Mouse (Mus musculus): ENCODE data around the gene 1700024P04Rik. TPM values are rescaled to one million over a fixed set of nuclear protein-coding genes. Genes with fewer than 3 reads are reported as not detected.
"Not testable (repeated sequence)": the region's sequence is repeated elsewhere in the genome, so short reads cannot be mapped to it uniquely, and the experiment has no call there.

The 1700024P04Rik gene
- polyA plus RNA-seq, 1 experiment from 2014 or later, result not detected

DNA sequence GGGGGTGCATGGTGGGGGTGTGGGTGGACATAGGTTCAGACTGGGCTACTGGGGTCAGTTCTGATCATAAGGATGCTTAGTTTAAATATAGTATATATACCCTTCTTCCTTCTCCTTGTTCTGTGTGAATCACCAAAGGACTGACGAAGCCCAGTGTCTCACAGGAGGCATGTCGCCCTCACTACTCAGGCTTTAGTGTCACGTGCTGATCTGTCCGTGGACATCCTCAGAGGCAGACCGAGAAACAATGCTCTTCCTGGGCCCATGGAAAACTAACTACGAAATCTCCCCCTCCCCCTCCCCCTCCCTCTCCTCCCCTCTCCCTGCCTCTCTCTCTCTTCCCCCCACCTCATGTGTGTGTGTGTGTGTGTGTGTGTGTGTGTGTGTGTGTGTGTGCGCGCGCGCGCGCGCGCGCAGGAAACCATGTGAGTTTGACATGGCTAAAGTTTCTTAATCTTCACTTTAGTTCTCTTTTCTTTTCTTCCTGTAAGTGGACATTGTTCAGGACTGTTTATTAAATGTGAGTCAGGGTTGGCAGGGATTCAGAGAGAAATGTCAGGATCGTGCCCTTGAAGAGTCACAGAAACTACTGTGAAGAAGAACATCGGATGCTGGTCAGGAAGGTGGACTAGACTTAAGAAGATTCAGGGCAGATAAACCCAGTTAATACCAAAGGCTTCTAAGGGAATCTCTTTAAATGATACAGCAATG, 22.2 kb upstream of the 1700024P04Rik start:
- no peak overlapping the region for H3K4me3 ChIP-seq (replicated peaks)
- no peak overlapping the region for H3K27ac ChIP-seq
- no peak for ATAC-seq (ENCODE audit: insufficient read depth, low FRiP score, low read depth)
- H3K4me2 ChIP-seq, result no peak overlapping the region
- H3K9ac ChIP-seq, result no peak overlapping the region
- no peaks in the 10 kb centered on the region for H3K27me3 ChIP-seq (replicated peaks)
- WGBS, result 75% methylated on average over 17 of the region's 17 CpGs
- no peaks in the 10 kb centered on the region for H3K4me1 ChIP-seq
- H3K36me3 ChIP-seq, result no peaks in the 10 kb centered on the region
- H3K9me3 ChIP-seq, result no peaks in the 10 kb centered on the region

DNA sequence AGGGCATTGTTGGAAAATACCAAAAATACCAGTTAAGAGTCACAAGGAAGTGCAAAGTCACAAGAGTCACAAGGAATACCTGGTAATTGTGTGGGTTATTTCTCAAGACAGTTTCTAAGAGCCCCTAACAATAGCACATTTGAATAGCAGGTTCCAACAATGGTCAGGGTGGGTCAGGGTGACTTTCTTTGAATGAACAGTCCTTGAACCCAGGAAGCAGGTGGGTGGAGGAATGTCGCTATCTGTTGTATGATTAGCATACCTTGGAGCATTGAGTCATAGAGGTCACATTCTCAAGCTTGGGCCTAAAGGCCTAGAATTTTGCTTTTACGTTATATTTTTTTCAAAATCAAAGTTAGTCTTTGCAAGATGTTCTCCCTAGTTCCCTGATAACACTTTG, 17.3 kb upstream of the 1700024P04Rik start:
- whole genome bisulfite sequencing, result 89% methylated on average over 2 of the region's 2 CpGs
- not testable (repeated sequence) for H3K4me1 ChIP-seq; H3K4me3 ChIP-seq (replicated peaks)

DNA sequence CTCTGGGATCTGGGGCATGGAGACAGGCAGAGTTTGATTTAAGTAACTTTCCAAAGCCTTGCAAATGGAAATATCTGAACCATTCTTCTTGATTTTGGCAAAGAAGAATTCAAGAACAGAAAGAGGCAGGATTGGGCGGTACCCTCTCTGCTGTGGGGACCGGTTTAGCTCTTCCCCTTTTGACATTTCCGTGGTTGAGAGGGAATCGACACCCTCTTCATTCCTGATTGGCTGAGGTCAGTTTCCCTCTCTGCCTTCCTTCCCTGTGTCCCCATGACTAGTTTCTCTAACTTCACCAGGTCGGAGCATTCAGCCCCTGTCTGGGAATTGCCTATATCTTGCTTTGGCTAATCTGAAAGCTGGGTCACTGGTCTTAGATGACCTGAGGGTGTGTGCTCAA, 12.7 kb upstream of the 1700024P04Rik start:
- H3K4me3 ChIP-seq (replicated peaks), result no peak overlapping the region
- no peak overlapping the region for H3K9ac ChIP-seq
- no peaks in the 10 kb centered on the region for H3K9me3 ChIP-seq
- no peaks in the 10 kb centered on the region for H3K4me1 ChIP-seq
- no peaks in the 10 kb centered on the region for H3K27me3 ChIP-seq (replicated peaks)
- ATAC-seq (ENCODE audit: insufficient read depth, low FRiP score, low read depth), result no peak
- 57% methylated on average over 5 of the region's 5 CpGs for WGBS
- H3K4me2 ChIP-seq, result no peak overlapping the region
- no peaks in the 10 kb centered on the region for H3K36me3 ChIP-seq
- H3K27ac ChIP-seq, result no peak overlapping the region

More for the DNA sequence above, 17.3 kb upstream of the 1700024P04Rik start:
- H3K9ac ChIP-seq; H3K9me3 ChIP-seq; H3K4me2 ChIP-seq; ATAC-seq (ENCODE audit: insufficient read depth, low FRiP score, low read depth); H3K27ac ChIP-seq; H3K36me3 ChIP-seq; H3K27me3 ChIP-seq (replicated peaks): not testable (repeated sequence)

DNA sequence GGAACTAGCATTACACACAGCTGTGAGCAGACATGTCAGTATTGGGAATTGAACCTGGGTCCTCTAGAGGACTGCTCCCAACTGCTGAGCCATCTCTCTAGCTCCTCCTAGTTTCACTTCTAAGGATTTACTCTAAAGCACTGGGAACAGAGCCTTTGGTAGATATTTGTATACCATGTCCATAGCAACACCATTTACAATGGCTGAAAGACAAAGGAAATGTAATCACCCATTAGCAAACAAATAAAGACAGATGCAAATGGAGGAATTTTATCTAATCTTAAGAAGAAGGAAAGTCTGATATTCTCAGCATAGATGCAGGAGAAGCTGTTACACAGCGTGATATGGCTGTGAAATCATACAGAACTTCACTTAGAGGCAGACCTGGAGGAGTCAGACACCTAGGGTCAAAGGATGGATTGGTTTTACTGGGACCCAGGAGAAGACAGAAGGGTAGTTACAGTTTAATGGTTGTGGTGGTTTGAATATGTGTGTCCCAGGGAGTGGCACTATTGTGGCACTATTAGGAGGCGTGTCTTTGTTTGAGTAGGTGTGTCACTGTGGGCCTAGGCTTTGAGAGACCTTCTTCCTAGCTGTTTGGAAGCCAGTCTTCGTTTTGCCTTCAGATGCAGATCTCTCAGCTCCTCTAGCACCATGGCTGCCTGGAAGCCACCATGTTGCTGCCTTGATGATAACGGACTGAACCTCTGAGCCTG, 7.1 kb downstream of the 1700024P04Rik start:
- Histone ChIP-seq H3K27me3 (replicated peaks) (no peaks in the 10 kb centered on the region), H3K4me2 (no peak overlapping the region), H3K9ac (no peak overlapping the region), H3K27ac (no peak overlapping the region), H3K36me3 (no peaks in the 10 kb centered on the region), H3K4me3 (replicated peaks) (no peak overlapping the region), H3K9me3 (no peaks in the 10 kb centered on the region), H3K4me1 (no peaks in the 10 kb centered on the region)
- no peak for ATAC-seq (ENCODE audit: insufficient read depth, low FRiP score, low read depth)
- 81% methylated on average over 4 of the region's 4 CpGs for WGBS

DNA sequence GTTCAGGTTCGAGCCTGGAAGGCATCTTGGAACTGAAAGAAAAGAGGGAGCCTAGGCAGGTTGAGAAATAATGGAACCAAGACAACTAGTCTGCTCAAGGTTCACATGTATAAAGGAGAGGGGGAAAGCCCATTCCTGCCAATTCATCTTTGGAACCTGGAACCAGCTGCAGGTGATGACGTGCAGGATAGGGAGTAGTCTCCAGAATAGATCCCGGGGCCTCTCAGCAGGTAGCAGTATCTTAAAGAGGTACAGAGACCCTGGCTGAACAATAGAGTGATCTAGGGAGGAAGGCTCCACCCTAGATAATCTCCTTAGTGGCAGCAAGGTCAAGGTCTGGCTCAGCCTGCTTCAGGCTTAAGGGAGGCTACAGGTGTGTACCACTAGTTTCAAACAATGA, 8.3 kb downstream of the 1700024P04Rik start:
- not testable (repeated sequence) for ATAC-seq (ENCODE audit: insufficient read depth, low FRiP score, low read depth); H3K4me1 ChIP-seq
- whole genome bisulfite sequencing, result 67% methylated on average over 3 of the region's 3 CpGs

DNA sequence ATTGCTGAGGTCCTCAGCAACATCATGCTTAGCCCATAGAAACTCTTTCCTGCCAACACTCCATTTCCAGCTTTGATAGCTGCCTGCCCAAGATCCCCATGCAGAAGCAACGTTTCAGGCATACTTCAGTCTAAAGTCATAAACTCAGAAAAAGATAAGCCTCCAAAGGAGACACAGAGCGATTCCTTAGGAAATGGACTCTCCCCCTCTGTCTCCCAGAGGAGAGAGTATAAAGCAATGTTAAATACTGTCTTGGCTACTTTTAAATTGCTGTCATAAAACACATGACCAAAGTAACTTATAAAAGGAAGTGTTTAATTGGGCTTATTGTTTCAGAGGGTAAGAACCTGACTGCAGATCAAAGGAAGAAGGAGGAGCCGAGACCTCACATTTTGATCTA, 12.3 kb downstream of the 1700024P04Rik start:
- Histone ChIP-seq H3K4me3 (replicated peaks) (no peak overlapping the region), H3K4me1 (no peaks in the 10 kb centered on the region; the same call in 1 of the 2 replicates), H3K4me2 (no peak overlapping the region), H3K9me3 (no peaks in the 10 kb centered on the region), H3K27ac (no peak overlapping the region), H3K9ac (no peak overlapping the region), H3K36me3 (no peaks in the 10 kb centered on the region), H3K27me3 (replicated peaks) (no peaks in the 10 kb centered on the region)
- ATAC-seq (ENCODE audit: insufficient read depth, low FRiP score, low read depth), result no peak
- 74% methylated on average over 3 of the region's 3 CpGs for WGBS

More for the DNA sequence above, 8.3 kb downstream of the 1700024P04Rik start:
- H3K9me3 ChIP-seq; H3K36me3 ChIP-seq; H3K4me3 ChIP-seq (replicated peaks); H3K27ac ChIP-seq; H3K27me3 ChIP-seq (replicated peaks); H3K4me2 ChIP-seq; H3K9ac ChIP-seq: not testable (repeated sequence)

DNA sequence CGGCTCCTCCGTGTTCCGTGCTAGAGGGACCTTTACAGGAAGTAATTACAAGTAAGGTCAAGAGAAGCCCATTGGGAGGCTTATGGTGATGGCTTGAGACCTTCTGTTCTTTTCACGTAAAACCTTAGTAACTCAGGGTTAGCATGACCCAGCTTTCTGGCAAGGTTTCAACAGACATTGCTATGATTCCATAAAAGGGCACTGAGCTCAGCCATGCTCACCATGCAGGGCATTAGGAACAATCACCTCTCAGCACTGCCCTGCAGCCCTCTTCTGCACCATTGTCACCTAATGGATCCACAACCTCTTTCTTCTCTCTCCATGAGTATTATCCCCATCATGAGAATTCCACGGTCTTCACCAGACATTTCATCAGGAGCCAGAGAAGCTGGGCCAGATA, 12.7 kb downstream of the 1700024P04Rik start:
- 37% methylated on average over 5 of the region's 5 CpGs for WGBS
- no peaks in the 10 kb centered on the region for H3K9me3 ChIP-seq
- H3K4me3 ChIP-seq (replicated peaks), result no peak overlapping the region
- H3K4me1 ChIP-seq, result no peaks in the 10 kb centered on the region; the same call in 1 of the 2 replicates
- H3K4me2 ChIP-seq, result no peak overlapping the region
- H3K9ac ChIP-seq, result no peak overlapping the region
- no peak for ATAC-seq (ENCODE audit: insufficient read depth, low FRiP score, low read depth)
- no peaks in the 10 kb centered on the region for H3K27me3 ChIP-seq (replicated peaks)
- no peak overlapping the region for H3K27ac ChIP-seq
- H3K36me3 ChIP-seq, result no peaks in the 10 kb centered on the region

DNA sequence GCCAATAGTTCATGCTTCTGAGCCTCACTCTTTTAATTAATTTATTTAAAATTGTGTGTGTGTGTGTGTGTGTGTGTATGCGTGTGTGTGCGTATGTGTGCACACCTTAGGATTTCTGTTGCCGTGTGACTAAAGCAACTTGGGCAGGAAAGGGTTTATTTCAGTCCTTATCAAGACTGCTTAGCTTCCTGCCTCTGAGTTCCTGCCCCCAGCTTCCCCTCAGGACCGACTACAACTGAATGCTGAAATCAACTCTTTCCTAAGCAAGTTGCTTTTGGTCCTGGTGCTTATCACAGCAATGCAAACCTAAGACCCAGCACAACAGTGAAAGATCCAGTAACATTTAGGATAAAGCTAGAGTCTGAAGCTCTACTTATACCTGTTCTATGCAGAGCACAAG, 15.8 kb downstream of the 1700024P04Rik start:
- 61% methylated on average over 4 of the region's 4 CpGs for WGBS
- ATAC-seq (ENCODE audit: insufficient read depth, low FRiP score, low read depth), result no peak
- no peak overlapping the region for H3K4me3 ChIP-seq (replicated peaks)
- H3K36me3 ChIP-seq, result no peaks in the 10 kb centered on the region
- no peak overlapping the region for H3K27ac ChIP-seq
- no peaks in the 10 kb centered on the region for H3K9me3 ChIP-seq
- no peak overlapping the region for H3K4me2 ChIP-seq
- H3K4me1 ChIP-seq, result no peaks in the 10 kb centered on the region; the same call in 1 of the 2 replicates
- no peak overlapping the region for H3K9ac ChIP-seq
- H3K27me3 ChIP-seq (replicated peaks), result no peaks in the 10 kb centered on the region

DNA sequence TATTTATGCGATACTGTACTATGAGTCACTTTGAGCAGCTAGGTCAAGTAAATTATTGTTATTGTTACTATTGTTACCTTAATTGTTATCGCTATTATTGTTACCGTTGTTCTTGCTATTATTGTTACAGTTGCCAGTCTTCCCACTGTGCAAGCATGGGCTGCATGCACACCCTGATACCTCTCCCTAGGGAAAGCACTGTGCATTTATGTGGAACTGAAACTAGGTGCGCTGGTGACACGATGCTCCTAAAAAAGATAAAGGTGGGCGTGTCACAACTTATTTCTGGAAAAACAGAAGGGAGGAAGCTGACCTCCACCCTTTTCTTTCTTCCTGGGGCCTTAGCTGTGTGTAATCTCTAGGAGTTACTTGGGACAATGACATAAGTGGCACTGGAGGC, 16.4 kb downstream of the 1700024P04Rik start:
- no peaks in the 10 kb centered on the region for H3K9me3 ChIP-seq
- 76% methylated on average over 6 of the region's 6 CpGs for WGBS
- no peak overlapping the region for H3K4me3 ChIP-seq (replicated peaks)
- H3K9ac ChIP-seq, result no peak overlapping the region
- no peak overlapping the region for H3K27ac ChIP-seq
- no peak for ATAC-seq (ENCODE audit: insufficient read depth, low FRiP score, low read depth)
- no peaks in the 10 kb centered on the region; the same call in 1 of the 2 replicates for H3K4me1 ChIP-seq
- no peaks in the 10 kb centered on the region for H3K36me3 ChIP-seq
- H3K27me3 ChIP-seq (replicated peaks), result no peaks in the 10 kb centered on the region
- H3K4me2 ChIP-seq, result no peak overlapping the region

DNA sequence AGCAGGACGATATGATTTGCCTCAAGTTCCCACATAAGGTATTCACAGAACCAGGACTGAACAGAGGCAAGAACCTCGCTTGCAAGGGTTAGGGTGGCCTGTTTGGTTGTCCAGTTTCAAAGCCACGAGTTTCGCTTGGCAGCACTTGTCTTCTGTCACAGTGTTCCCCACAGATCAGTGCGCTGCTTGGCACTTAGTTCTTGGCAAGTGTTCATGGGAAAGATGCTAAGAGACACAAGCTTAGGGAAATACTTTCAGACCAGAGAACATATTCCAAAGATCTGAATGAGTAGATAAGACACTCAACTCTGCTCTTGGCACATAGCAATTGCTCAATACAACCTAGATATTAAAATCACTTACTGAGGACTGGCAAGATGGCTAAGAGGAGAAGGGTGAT, 17.8 kb downstream of the 1700024P04Rik start:
- Histone ChIP-seq H3K9ac (no peak overlapping the region), H3K27ac (no peak overlapping the region), H3K27me3 (replicated peaks) (no peaks in the 10 kb centered on the region), H3K9me3 (no peaks in the 10 kb centered on the region), H3K4me1 (no peaks in the 10 kb centered on the region; the same call in 1 of the 2 replicates), H3K4me3 (replicated peaks) (no peak overlapping the region), H3K4me2 (no peak overlapping the region), H3K36me3 (no peaks in the 10 kb centered on the region)
- WGBS, result 84% methylated on average over 5 of the region's 5 CpGs
- no peak for ATAC-seq (ENCODE audit: insufficient read depth, low FRiP score, low read depth)

DNA sequence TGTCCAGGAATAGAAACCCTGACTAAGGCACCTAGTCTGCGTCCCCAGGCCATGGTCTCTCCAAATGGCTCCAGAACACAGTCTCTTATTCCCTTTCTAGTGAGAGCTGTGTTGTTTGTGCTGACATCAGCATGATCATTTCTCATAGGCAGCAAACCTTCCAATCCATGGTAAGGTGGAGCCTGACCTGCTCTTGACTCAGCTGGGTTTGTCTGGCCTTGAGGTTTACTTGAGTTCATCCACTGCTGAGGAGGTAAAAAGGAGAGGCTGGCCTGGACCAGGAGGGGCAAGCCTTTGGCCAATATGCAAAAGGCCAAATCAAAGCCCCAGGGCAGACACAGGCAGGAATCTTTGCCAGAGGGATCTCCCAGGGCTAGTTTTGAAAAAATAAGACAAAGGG, 20.8 kb downstream of the 1700024P04Rik start:
- H3K9ac ChIP-seq, result no peak overlapping the region
- no peak overlapping the region for H3K4me2 ChIP-seq
- H3K27ac ChIP-seq, result no peak overlapping the region
- no peak overlapping the region for H3K4me3 ChIP-seq (replicated peaks)
- ATAC-seq (ENCODE audit: insufficient read depth, low FRiP score, low read depth), result no peak
- H3K27me3 ChIP-seq (replicated peaks), result no peaks in the 10 kb centered on the region
- 90% methylated on average over 1 of the region's 1 CpGs for WGBS
- H3K36me3 ChIP-seq, result no peaks in the 10 kb centered on the region
- no peaks in the 10 kb centered on the region; the same call in 1 of the 2 replicates for H3K4me1 ChIP-seq
- H3K9me3 ChIP-seq, result no peaks in the 10 kb centered on the region

DNA sequence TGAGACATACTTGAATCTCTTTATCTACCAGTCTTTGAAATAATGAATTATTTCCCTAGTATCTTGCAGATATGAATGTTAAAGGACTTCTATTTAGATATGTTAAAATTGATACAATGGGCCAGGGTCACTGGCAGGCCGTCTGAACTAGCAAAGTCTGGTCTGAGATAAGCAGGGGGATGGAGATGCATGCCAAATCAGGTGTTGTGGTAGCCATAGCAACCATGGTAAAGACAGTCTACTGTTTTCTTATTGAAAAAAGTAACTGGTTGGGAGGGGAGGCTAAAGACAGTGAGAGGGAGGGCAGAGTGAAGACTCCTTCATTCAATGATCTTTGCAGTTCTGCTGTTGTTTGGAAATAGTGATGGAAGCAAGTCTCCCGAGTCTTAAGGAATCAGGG, 26.2 kb downstream of the 1700024P04Rik start:
- H3K4me1 ChIP-seq, result peaks cover 6% of the 10 kb centered on the region; the same call in 1 of the 2 replicates
- H3K4me3 ChIP-seq (replicated peaks), result no peak overlapping the region
- no peak overlapping the region for H3K4me2 ChIP-seq
- no peak overlapping the region for H3K27ac ChIP-seq
- H3K36me3 ChIP-seq, result no peaks in the 10 kb centered on the region
- no peaks in the 10 kb centered on the region for H3K27me3 ChIP-seq (replicated peaks)
- H3K9ac ChIP-seq, result no peak overlapping the region
- H3K9me3 ChIP-seq, result no peaks in the 10 kb centered on the region
- 52% methylated on average over 2 of the region's 2 CpGs for WGBS
- ATAC-seq (ENCODE audit: insufficient read depth, low FRiP score, low read depth), result no peak

All from stomach, embryonic 15.5 days (tissue).